Mouse (Mus musculus) liver, postnatal 0 days (tissue): ENCODE measurements around the gene Tmem54. TPM values are rescaled to one million over a fixed set of nuclear protein-coding genes. Genes with fewer than 3 reads are reported as not detected.

Experiments
- ATAC-seq: fragments of 200-750 bp; cut with Nextera tagmentation; 2 replicates; pipeline ENCODE4 v1.8.0; 2017; ENCODE audit warnings: mild to moderate bottlenecking, moderate library complexity
- DNase-seq: peaks from one replicate; pipeline ENCODE4 v3.0.0-alpha.2; 2016
- H3K27ac ChIP-seq: fragments of 300-500 bp; sonication (generic); 2 replicates; pipeline ENCODE4 v1.5.1; 2014; ENCODE audit warnings: antibody characterized with exemption, moderate library complexity, mild to moderate bottlenecking, low read depth
- H3K27me3 ChIP-seq: fragments of 300-500 bp; sonication (generic); 2 replicates; pipeline ENCODE4 v1.6.1; 2014; ENCODE audit warnings: low read length, control low read depth, mixed read lengths; ENCODE audit not compliant: insufficient read depth
- H3K36me3 ChIP-seq: fragments of 300-500 bp; sonication (generic); replicated peaks from 2 replicates; pipeline ENCODE4 v1.6.1; 2014; ENCODE audit warnings: mild to moderate bottlenecking, control low read depth, low read length, moderate library complexity, mixed read lengths; ENCODE audit not compliant: insufficient read depth
- H3K4me1 ChIP-seq: fragments of 300-500 bp; sonication (generic); 2 replicates; pipeline ENCODE4 v1.6.1; 2014; ENCODE audit warnings: antibody characterized with exemption, mild to moderate bottlenecking, control low read depth; ENCODE audit not compliant: insufficient read depth
- H3K4me2 ChIP-seq: fragments of 300-500 bp; sonication (generic); 2 replicates; pipeline ENCODE4 v1.6.1; 2014; ENCODE audit warnings: low read depth, mild to moderate bottlenecking, low read length, moderate library complexity, mixed read lengths
- H3K4me3 ChIP-seq: fragments of 300-500 bp; sonication (generic); 2 replicates; pipeline ENCODE4 v1.5.1; 2014; ENCODE audit warnings: low read depth, low read length
- H3K9ac ChIP-seq: fragments of 300-500 bp; sonication (generic); replicated peaks from 2 replicates; pipeline ENCODE4 v1.6.1; 2014; ENCODE audit warnings: mild to moderate bottlenecking, moderate library complexity
- H3K9me3 ChIP-seq: fragments of 300-500 bp; sonication (generic); 2 replicates; pipeline ENCODE4 v1.6.1; 2016; ENCODE audit warnings: mild to moderate bottlenecking, control low read depth, low read length, mixed read lengths
- CTCF ChIP-seq: sonication (generic); IDR thresholded peaks from 2 replicates; pipeline ENCODE4 v1.5.1; 2016; ENCODE audit warnings: antibody characterized with exemption, low read depth
- EP300 ChIP-seq: IDR thresholded peaks from 2 replicates; pipeline ENCODE4 v1.6.1; 2016; ENCODE audit warnings: antibody characterized with exemption, low read depth, mild to moderate bottlenecking
- WGBS: fragments of 180-500 bp; shearing (Covaris S2); extraction: QIAGEN DNeasy Blood & Tissue Kit; methylation state at CpG from one replicate; pipeline ENCODE4 v1.1.7; 2014; ENCODE audit not compliant: insufficient replicate concordance; 5-methylcytosine and 5-hydroxymethylcytosine counted together
- polyA plus RNA-seq: library from polyadenylated mRNA; unstranded; fragments of >200 nt; fragmentation: Nextera tagmentation; extraction: Ambion mirVana; gene quantifications from 2 replicates; pipeline ENCODE4 v1.2.1, GENCODE M21; 2015

Tmem54 gene
- polyA plus RNA-seq, 1 experiment from 2014 or later: 0.26 TPM

- peaks cover 22% of the 10 kb centered on the region for H3K4me1 ChIP-seq
- H3K27me3 ChIP-seq: no peaks in the 10 kb centered on the region
- WGBS: 90% methylated on average over 1 of the region's 1 CpGs
- no peak for TF ChIP-seq EP300
- no peak for TF ChIP-seq CTCF
- ATAC-seq (no peak), DNase-seq (no peak)
- no peak overlapping the region for H3K9ac ChIP-seq
- no peak overlapping the region for H3K4me3 ChIP-seq
- no peaks in the 10 kb centered on the region for H3K36me3 ChIP-seq
- no peaks in the 10 kb centered on the region for H3K9me3 ChIP-seq
- H3K4me2 ChIP-seq: no peak overlapping the region
- no peak overlapping the region for H3K27ac ChIP-seq
These were observed 43.9 kb upstream of the Tmem54 start for GRCm38 (mm10) chr4:129061486-129061885.

DNA sequence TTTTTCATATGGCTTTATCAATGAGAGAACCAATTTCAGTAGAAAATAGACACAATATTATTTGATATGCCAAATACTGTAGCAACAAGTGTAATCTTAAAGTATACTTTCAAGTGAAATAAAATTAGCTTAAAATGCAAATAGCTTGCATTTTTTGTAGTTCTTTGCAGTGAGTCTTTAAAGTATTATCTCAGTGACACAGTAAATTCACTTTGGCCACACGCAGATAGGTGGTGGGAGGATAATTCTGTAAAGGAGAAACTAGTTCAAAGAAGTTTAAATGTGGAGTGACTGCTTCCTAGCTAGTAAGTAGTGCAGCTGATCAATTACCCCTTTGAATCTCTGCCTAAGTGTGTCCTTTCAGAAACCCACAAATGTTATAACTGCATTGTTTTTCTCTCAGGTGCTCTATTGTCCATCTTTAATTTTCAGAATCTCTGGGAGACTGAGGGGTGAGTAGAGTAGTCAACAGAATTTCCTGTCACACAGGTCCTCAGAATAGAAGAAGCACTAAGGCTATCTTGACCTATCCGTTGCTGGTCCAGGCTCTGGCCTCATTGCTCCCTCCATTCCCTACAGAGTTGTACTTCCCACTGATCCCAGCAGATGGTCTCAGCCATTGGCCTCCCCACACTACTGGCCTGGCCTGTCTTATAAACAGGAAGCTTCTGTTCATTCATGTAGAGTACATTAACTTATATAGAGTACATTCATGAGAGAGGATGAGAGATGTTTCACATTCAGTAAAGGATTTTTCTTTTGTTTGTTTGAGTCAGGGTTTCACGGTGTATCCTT is 42.9 kb upstream of the Tmem54 start:
- H3K27ac ChIP-seq: no peak overlapping the region
- WGBS: 69% methylated on average over 3 of the region's 3 CpGs
- no peak for TF ChIP-seq EP300
- 0 out of 2 replicates have a peak, but pooled peaks have one; percentile 12 for TF ChIP-seq CTCF
- no peak overlapping the region for H3K9ac ChIP-seq
- H3K27me3 ChIP-seq: no peaks in the 10 kb centered on the region
- no peaks in the 10 kb centered on the region for H3K36me3 ChIP-seq
- ATAC-seq: no peak
- no peak overlapping the region for H3K4me2 ChIP-seq
- no peak overlapping the region for H3K4me3 ChIP-seq
- H3K9me3 ChIP-seq: no peaks in the 10 kb centered on the region
- H3K4me1 ChIP-seq: peaks cover 20% of the 10 kb centered on the region
- DNase-seq: no peak

GRCm38 (mm10) chr4:129065688-129066236 is 39.6 kb upstream of the Tmem54 start:
- H3K9ac ChIP-seq: no peak overlapping the region
- no peak overlapping the region for H3K4me3 ChIP-seq
- ATAC-seq: no peak
- no peaks in the 10 kb centered on the region for H3K9me3 ChIP-seq
- peaks cover 15% of the 10 kb centered on the region for H3K4me1 ChIP-seq
- DNase-seq: no peak
- no peak overlapping the region for H3K4me2 ChIP-seq
- peak overlapping the region; percentile 22; the same call in 1 of the 2 replicates for H3K27ac ChIP-seq
- no peaks in the 10 kb centered on the region for H3K36me3 ChIP-seq
- H3K27me3 ChIP-seq: no peaks in the 10 kb centered on the region
- TF ChIP-seq CTCF (no peak), EP300 (no peak)

- no peak for TF ChIP-seq CTCF
- no peak for TF ChIP-seq EP300
- Histone ChIP-seq H3K27me3 (no peaks in the 10 kb centered on the region), H3K9me3 (no peaks in the 10 kb centered on the region), H3K9ac (no peak overlapping the region), H3K4me2 (no peak overlapping the region), H3K4me3 (no peak overlapping the region), H3K36me3 (peaks cover 2% of the 10 kb centered on the region; the same call in 1 of the 2 replicates), H3K27ac (peak overlapping the region; percentile 34; the same call in 1 of the 2 replicates), H3K4me1 (peaks cover 10% of the 10 kb centered on the region)
- DNase-seq (no peak), ATAC-seq (no peak)
- 76% methylated on average over 5 of the region's 5 CpGs for WGBS
These were observed 37.5 kb upstream of the Tmem54 start for GRCm38 (mm10) chr4:129067638-129068415.

DNA sequence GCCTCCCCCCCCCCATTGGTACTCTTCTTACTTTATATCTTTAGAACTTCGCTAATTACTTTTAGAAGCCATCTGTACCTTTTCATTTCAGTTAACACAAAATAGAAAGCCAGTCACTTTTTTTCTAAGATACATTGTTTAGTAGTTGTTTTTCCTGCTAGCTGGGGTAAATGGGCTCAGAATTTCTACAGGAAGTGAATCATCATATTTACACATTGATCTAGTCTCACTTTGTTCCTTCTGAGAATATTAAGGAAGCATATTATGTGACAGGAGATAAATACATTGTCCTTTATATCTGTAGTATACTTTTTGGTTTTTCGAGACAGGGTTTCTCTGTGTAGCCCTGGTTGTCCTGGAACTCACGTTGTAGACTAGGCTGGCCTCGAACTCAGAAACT is 36.5 kb upstream of the Tmem54 start:
- H3K4me1 ChIP-seq: 0 out of 2 replicates have a peak, but pooled peaks cover 6% of the 10 kb centered on the region
- no peaks in the 10 kb centered on the region for H3K27me3 ChIP-seq
- peaks cover 11% of the 10 kb centered on the region for H3K36me3 ChIP-seq
- no peak overlapping the region for H3K4me3 ChIP-seq
- no peak for ATAC-seq
- no peaks in the 10 kb centered on the region for H3K9me3 ChIP-seq
- no peak for DNase-seq
- H3K27ac ChIP-seq: no peak overlapping the region
- no peak overlapping the region for H3K9ac ChIP-seq
- TF ChIP-seq CTCF (no peak), EP300 (no peak)
- WGBS: 76% methylated on average over 4 of the region's 4 CpGs
- H3K4me2 ChIP-seq: no peak overlapping the region

- no peaks in the 10 kb centered on the region for H3K9me3 ChIP-seq
- TF ChIP-seq CTCF (no peak), EP300 (no peak)
- H3K4me1 ChIP-seq: no peaks in the 10 kb centered on the region
- no peak overlapping the region for H3K9ac ChIP-seq
- WGBS: 93% methylated on average over 9 of the region's 9 CpGs
- no peaks in the 10 kb centered on the region for H3K27me3 ChIP-seq
- ATAC-seq (no peak), DNase-seq (no peak)
- H3K4me3 ChIP-seq: no peak overlapping the region
- no peak overlapping the region for H3K27ac ChIP-seq
- peaks cover 59% of the 10 kb centered on the region for H3K36me3 ChIP-seq
- no peak overlapping the region for H3K4me2 ChIP-seq
These were observed 26.2 kb upstream of the Tmem54 start for GRCm38 (mm10) chr4:129079126-129079525.
